Mouse (Mus musculus) heart, adult 2 months (tissue): ENCODE results near the gene Hoxb7.

Experiments
- CTCF ChIP-seq: fragments of 200-600 bp; IDR thresholded peaks from 2 replicates; pipeline ENCODE4 v1.8.1; 2022; ENCODE audit warnings: antibody characterized with exemption, mild to moderate bottlenecking, moderate library complexity
- EP300 ChIP-seq: fragments of 200-500 bp; IDR thresholded peaks from 2 replicates; pipeline ENCODE4 v1.6.1; 2011; ENCODE audit warnings: low read depth, low read length, control low read depth; ENCODE audit not compliant: insufficient read depth
- POLR2A ChIP-seq: fragments of 200-500 bp; IDR thresholded peaks from 2 replicates; pipeline ENCODE4 v1.6.1; 2011; ENCODE audit warnings: mild to moderate bottlenecking, low read depth, low read length, control low read depth; ENCODE audit not compliant: insufficient read depth

DNA sequence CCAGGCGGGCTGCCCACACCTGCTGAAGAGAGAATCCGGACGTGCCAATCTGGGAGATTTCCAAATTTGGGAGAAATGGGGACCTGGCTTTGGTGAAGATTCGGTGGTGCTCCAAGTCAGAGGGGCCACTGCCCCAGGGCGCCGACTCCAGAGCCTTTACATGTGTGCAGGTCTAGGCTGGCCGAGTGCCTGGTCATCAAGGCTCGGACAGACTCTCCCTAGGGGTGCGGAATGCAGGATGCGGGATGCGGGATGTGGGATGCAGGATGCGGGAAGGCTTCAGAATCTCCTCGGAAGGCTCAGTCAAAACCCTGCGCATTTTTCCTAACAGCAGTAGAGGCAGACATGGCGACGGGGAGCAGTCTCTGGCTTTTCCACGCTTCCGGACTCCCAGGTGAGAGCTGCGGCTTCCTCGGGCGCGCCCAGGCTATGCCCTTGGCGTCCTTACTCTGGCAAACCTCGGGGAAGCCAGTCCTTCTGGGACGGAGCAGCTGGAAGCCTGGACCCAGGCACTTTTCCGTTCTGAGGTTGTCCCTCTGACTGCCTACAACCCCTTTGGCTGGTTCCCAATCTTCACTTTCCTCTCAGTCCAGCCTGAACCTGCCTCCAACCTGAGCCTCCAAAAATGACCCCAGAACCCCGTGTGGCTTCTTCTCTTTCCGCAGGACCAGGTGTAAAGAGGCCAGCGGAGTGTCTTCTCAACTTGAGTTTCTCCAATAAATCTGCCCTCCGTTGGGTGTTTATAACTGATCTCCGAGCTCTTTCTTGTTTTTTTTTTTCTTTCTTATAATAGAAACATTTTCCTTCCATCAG is 6.8 kb upstream of the Hoxb7 start:
- TF ChIP-seq CTCF (no peak), EP300 (no peak), POLR2A (no peak)
